Mouse (Mus musculus): ENCODE measurements around the gene Sept6. TPM values are rescaled to one million over a fixed set of nuclear protein-coding genes. Genes with fewer than 3 reads are reported as not detected.

Gene Sept6
- polyA plus RNA-seq, 1 experiment from 2014 or later: 76.5 TPM

DNA sequence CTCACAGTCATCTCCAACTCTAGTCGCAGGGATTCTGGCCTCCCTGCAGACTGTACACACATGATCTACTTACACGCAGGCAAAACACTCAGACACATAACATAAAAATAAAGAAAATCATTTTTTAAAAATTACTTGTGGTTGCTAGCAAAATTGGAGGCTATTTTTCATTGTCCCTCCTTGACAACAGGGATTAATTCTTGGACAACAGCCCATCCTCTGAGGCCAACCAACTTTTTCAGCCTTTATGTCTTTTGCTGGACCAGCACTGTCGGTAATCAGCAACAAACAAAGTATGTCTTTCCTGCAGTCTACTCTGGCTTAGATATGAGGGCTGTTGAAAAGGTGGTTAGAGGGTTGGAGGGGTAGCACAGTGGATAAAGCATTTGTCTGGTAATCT is 50.5 kb downstream of the Sept6 start:
- H3K27ac ChIP-seq: no peak overlapping the region
- no peak overlapping the region for H3K4me3 ChIP-seq
- no peak overlapping the region for H3K9ac ChIP-seq
- no peaks in the 10 kb centered on the region for H3K27me3 ChIP-seq
- H3K36me3 ChIP-seq: peaks cover 20% of the 10 kb centered on the region
- H3K4me1 ChIP-seq (replicated peaks): no peaks in the 10 kb centered on the region
- no peak overlapping the region for H3K4me2 ChIP-seq
- no peaks in the 10 kb centered on the region for H3K9me3 ChIP-seq
- WGBS: 83% methylated on average over 3 of the region's 3 CpGs
- no peak for ATAC-seq (ENCODE audit: low FRiP score)

DNA sequence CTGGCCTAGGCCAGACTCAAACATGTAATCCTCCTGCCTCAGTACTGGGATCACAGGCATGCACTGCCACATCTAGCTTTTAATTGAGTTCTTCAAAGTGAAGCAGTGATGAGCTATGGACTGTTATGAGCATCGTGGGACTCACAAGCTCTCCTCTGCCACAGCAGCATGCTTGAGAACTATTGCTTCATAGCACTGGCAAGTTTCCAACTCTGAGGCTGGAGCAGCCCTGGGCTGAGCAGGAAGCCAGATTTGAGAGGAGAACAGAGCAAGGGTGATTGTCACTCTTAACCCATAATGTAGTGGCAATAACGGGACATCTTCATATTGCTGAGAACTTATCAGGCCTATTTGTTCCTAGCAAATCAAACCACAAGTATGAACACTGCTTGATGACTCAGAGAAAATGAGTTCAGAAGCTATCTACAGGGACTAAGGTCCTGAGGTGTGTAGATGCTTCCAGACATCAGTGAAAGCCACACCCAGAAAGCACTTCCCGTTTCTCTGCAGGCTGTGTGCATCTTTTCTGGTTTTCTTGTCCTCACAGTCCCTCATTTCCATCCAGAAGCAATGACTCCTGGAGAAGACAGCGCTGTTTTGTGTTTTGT is 51.7 kb downstream of the Sept6 start:
- no peak for ATAC-seq (ENCODE audit: low FRiP score)
- no peak overlapping the region for H3K4me2 ChIP-seq
- H3K9me3 ChIP-seq: no peaks in the 10 kb centered on the region
- no peak overlapping the region for H3K9ac ChIP-seq
- H3K27me3 ChIP-seq: no peaks in the 10 kb centered on the region
- H3K4me1 ChIP-seq (replicated peaks): no peaks in the 10 kb centered on the region
- H3K4me3 ChIP-seq: no peak overlapping the region
- H3K27ac ChIP-seq: no peak overlapping the region
- H3K36me3 ChIP-seq: peaks cover 15% of the 10 kb centered on the region
- 82% methylated on average over 4 of the region's 4 CpGs for WGBS

GRCm38 (mm10) chrX:36935326-36935966 is 56.1 kb downstream of the Sept6 start:
- ATAC-seq (ENCODE audit: low FRiP score): no peak
- Histone ChIP-seq H3K27me3 (no peaks in the 10 kb centered on the region), H3K4me2 (no peak overlapping the region), H3K9ac (no peak overlapping the region), H3K27ac (no peak overlapping the region), H3K4me1 (replicated peaks) (no peaks in the 10 kb centered on the region), H3K36me3 (no peaks in the 10 kb centered on the region), H3K9me3 (no peaks in the 10 kb centered on the region), H3K4me3 (no peak overlapping the region)
- 80% methylated on average over 7 of the region's 7 CpGs for WGBS

DNA sequence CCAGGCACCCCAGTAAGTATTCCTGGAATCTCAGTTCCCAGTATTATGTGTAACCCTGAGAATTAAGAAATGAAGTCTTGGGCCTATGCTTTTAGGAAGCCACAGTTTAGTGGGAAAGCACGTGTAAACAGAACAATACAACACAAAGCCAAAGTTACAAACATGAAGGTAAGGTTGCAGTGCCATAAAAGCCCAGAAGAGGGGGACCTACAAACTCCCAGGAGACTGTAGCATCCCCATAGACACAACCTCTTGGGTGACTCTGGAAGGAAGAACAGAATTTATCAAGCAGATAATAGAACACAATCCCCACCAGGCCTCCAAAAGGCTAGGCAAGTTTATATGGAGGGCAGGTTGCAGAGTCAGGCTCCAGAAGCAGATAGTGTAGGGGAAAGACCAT is 61.0 kb downstream of the Sept6 start:
- H3K4me1 ChIP-seq (replicated peaks): no peaks in the 10 kb centered on the region
- no peak overlapping the region for H3K27ac ChIP-seq
- peaks cover 13% of the 10 kb centered on the region for H3K36me3 ChIP-seq
- H3K4me3 ChIP-seq: no peak overlapping the region
- ATAC-seq (ENCODE audit: low FRiP score): no peak
- H3K9ac ChIP-seq: no peak overlapping the region
- WGBS: 45% methylated on average over 1 of the region's 1 CpGs
- no peaks in the 10 kb centered on the region for H3K9me3 ChIP-seq
- no peaks in the 10 kb centered on the region for H3K27me3 ChIP-seq
- no peak overlapping the region for H3K4me2 ChIP-seq

DNA sequence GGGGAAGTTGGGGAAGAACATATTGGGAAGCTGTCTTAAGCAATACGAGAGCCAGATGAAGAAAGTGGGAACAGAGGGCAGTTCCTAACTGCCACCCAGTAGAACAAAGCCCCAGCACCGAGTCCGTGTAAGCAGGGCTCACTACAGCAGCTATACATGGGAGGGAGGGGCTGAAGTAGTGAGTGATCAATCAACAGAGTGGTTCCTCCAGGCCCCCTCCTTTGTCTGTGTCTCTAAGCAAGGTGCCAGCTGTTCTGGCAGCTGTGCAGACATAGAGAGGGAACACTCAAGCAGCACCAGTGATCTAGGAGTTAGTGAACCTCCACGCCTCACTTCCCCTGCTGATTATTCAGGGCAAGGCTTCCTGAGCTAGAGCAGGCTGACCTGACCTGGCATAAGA is 61.9 kb downstream of the Sept6 start:
- no peak overlapping the region for H3K4me2 ChIP-seq
- H3K27me3 ChIP-seq: no peaks in the 10 kb centered on the region
- no peak overlapping the region for H3K27ac ChIP-seq
- WGBS: 65% methylated on average over 4 of the region's 4 CpGs
- no peak overlapping the region for H3K4me3 ChIP-seq
- H3K9me3 ChIP-seq: no peaks in the 10 kb centered on the region
- ATAC-seq (ENCODE audit: low FRiP score): no peak
- H3K4me1 ChIP-seq (replicated peaks): no peaks in the 10 kb centered on the region
- no peak overlapping the region for H3K9ac ChIP-seq
- H3K36me3 ChIP-seq: peaks cover 14% of the 10 kb centered on the region

DNA sequence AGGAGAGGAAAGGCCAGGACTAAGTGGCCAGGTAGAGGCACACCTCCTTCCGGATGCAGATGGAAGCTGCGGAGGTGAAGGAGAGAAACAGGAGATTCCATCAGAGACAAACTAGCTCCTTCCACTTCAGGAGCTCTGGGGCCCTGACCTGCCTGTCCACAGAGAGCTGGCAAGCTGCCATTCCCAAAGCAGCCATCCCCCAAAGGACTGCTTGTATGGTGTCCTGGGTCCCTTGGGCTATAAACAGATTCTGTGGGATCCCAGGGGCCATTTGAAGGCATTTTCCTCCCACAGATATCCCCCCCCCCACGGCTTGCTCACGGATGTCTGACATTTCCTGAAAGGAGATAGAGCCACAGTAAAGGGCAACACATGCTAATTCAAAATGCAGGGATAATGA is 62.8 kb downstream of the Sept6 start:
- Histone ChIP-seq H3K27me3 (no peaks in the 10 kb centered on the region), H3K4me3 (no peak overlapping the region), H3K27ac (no peak overlapping the region), H3K4me2 (no peak overlapping the region), H3K9me3 (no peaks in the 10 kb centered on the region), H3K36me3 (peaks cover 16% of the 10 kb centered on the region), H3K9ac (no peak overlapping the region), H3K4me1 (replicated peaks) (no peaks in the 10 kb centered on the region)
- no peak for ATAC-seq (ENCODE audit: low FRiP score)
- 73% methylated on average over 4 of the region's 4 CpGs for WGBS

GRCm38 (mm10) chrX:36921346-36921745 is 70.2 kb downstream of the Sept6 start:
- Histone ChIP-seq H3K4me2 (no peak overlapping the region), H3K9me3 (no peaks in the 10 kb centered on the region), H3K9ac (no peak overlapping the region), H3K27ac (no peak overlapping the region), H3K36me3 (peaks cover 15% of the 10 kb centered on the region), H3K27me3 (no peaks in the 10 kb centered on the region), H3K4me1 (replicated peaks) (no peaks in the 10 kb centered on the region), H3K4me3 (no peak overlapping the region)
- no peak for ATAC-seq (ENCODE audit: low FRiP score)
- WGBS: 86% methylated on average over 4 of the region's 4 CpGs

DNA sequence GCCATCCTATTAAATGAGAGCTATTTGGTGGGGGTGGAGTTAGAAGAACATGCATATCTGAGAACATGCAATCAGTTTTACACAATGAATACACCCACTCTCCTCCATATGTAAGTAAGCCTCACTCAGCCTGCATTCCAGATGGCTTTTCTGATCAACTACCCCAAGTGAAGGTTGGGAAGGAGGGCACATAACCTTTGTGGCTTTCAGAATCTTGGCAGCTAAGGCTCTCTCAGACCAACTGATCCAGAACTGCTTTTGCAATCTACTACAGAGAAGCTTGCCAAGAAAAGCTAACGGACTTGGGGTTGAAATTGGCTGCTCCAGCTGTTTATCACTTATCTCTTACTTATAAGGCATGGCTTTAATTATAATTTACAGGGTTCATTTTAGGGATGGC is 73.8 kb downstream of the Sept6 start:
- 73% methylated on average over 1 of the region's 1 CpGs for WGBS
- no peaks in the 10 kb centered on the region for H3K9me3 ChIP-seq
- H3K4me3 ChIP-seq: no peak overlapping the region
- H3K4me1 ChIP-seq (replicated peaks): no peaks in the 10 kb centered on the region
- peaks cover 7% of the 10 kb centered on the region; the same call in 1 of the 2 replicates for H3K36me3 ChIP-seq
- no peaks in the 10 kb centered on the region for H3K27me3 ChIP-seq
- no peak for ATAC-seq (ENCODE audit: low FRiP score)
- H3K4me2 ChIP-seq: no peak overlapping the region
- no peak overlapping the region for H3K9ac ChIP-seq
- H3K27ac ChIP-seq: no peak overlapping the region

- Histone ChIP-seq H3K9ac (no peak overlapping the region), H3K9me3 (no peaks in the 10 kb centered on the region), H3K4me3 (no peak overlapping the region), H3K27ac (no peak overlapping the region), H3K36me3 (no peaks in the 10 kb centered on the region; the same call in 1 of the 2 replicates), H3K27me3 (no peaks in the 10 kb centered on the region), H3K4me2 (no peak overlapping the region), H3K4me1 (replicated peaks) (no peaks in the 10 kb centered on the region)
- ATAC-seq (ENCODE audit: low FRiP score): no peak
- 48% methylated on average over 12 of the region's 12 CpGs for WGBS
Observed at GRCm38 (mm10) chrX:36911343-36911742, 80.3 kb downstream of the Sept6 start.

- Histone ChIP-seq H3K4me3 (no peak overlapping the region), H3K27ac (no peak overlapping the region), H3K4me2 (no peak overlapping the region), H3K36me3 (no peaks in the 10 kb centered on the region), H3K27me3 (no peaks in the 10 kb centered on the region), H3K9ac (no peak overlapping the region), H3K4me1 (replicated peaks) (no peaks in the 10 kb centered on the region), H3K9me3 (no peaks in the 10 kb centered on the region)
- no peak for ATAC-seq (ENCODE audit: low FRiP score)
- WGBS: 34% methylated on average over 5 of the region's 5 CpGs
Observed at GRCm38 (mm10) chrX:36906539-36906938, 85.1 kb downstream of the Sept6 start.

DNA sequence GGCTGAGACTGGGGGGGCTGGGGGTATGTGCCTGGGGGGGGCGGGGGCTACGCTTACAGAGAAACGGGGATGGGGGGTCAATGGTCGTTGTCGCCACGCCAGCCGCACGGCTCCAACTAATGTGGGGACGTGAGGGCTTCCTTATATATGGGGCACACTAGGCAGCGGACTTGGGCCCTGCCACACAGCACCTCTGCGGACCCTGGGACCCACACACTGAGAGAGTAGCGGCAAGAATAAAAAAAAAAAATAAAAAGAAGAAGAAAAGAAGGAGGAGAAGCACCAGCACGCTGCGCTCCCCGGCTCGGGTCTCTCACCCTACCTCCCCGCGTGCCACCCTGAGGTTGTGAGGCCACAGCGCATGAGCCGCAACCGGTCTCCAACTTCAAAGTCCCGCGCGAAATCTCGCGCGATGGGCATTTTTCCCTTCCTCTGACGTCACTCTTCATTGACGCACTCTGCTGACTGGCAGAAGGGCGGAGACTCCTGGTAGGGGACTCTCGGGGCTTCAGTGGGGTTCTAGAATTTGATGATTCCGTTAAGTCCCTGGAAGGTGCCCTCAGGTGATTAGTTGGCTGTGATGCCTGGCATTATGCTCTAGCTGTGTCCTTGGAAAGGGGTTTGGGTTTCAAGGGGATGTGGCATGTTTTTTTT is 88.4 kb downstream of the Sept6 start:
- Histone ChIP-seq H3K9me3 (no peaks in the 10 kb centered on the region), H3K4me3 (peak overlapping the region; percentile 57), H3K27me3 (no peaks in the 10 kb centered on the region), H3K27ac (peak overlapping the region; percentile 90), H3K4me1 (replicated peaks) (peaks cover 14% of the 10 kb centered on the region; the same call in 1 of the 2 replicates), H3K36me3 (no peaks in the 10 kb centered on the region), H3K9ac (peak overlapping the region; percentile 78), H3K4me2 (peak overlapping the region; percentile 55)
- 17% methylated on average over 31 of the region's 32 CpGs for WGBS
- peak; percentile 91 for ATAC-seq (ENCODE audit: low FRiP score)

DNA sequence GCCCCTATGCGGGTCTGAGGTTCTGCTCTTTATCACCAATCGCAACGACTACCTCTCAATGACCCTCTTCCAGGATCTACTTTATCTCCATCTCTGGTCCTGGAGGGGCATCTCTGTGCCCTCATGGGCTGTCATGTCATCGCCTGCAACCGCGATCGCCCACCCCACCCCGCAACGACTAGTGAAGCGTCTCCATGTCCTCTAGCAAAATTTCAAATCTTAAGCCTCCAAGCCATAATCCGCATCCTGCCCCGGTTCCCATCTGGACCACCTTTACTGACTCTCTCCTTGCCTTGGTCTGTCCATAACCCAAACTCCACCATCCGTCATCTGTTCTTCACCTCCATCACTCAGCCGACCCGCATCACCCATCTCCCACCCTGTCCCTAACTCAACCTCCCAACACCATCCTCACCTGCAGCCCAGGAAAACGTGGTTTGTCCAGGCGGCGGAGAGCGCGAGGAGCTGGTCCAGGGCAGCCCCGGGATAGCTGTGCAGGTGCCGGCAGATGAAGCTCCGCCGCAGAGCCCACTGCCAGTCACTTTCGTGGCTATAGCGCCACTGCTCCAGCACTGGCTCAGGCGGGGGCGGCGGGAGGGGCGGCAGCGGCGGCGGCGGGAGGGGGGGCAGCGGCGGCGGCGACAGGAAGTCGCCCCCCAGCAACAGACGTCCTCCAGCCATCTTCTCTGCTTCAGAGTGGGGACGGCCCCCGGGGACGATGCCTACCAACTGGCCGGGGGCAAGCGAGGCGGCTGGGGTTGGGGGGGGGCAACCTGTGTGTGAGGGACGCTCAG is 89.1 kb downstream of the Sept6 start, which contains the start of gene Nkrf:
Gene Nkrf (minus strand): TSS at position 579 of the 794 bp plus-strand sequence.
- Histone ChIP-seq H3K4me1 (replicated peaks) (peaks cover 14% of the 10 kb centered on the region; the same call in 1 of the 2 replicates), H3K36me3 (no peaks in the 10 kb centered on the region), H3K4me3 (peak within 1 kb of the TSS; percentile 57), H3K27me3 (no peaks in the 10 kb centered on the region), H3K4me2 (peak within 1 kb of the TSS; percentile 55), H3K27ac (peak within 1 kb of the TSS; percentile 90), H3K9me3 (no peaks in the 10 kb centered on the region), H3K9ac (peak within 1 kb of the TSS; percentile 78)
- peak; percentile 81 for ATAC-seq (ENCODE audit: low FRiP score)
- 24% methylated on average over 28 of the region's 47 CpGs for WGBS
